Mouse (Mus musculus) megakaryocyte, embryonic 14.5 days (primary cell): ENCODE data around the gene Dock4.

ENCODE experiments used
- FLI1 ChIP-seq: IDR thresholded peaks from 2 replicates; pipeline ENCODE4 v1.6.1; 2012; ENCODE audit warnings: low read length, inconsistent platforms, mixed read lengths
- GATA1 ChIP-seq: IDR thresholded peaks from 3 replicates; pipeline ENCODE4 v1.6.1; 2012; ENCODE audit warnings: mixed read lengths, low read length, inconsistent platforms, borderline replicate concordance

GRCm38 (mm10) chr12:40522468-40522867, 76.7 kb downstream of the Dock4 start:
- TF ChIP-seq GATA1: no peak
- TF ChIP-seq FLI1: no peak
